Mouse (Mus musculus) thymus, postnatal 4 days (tissue): ENCODE results near the gene Pcbp3.

ENCODE experiments used
- DNase-seq: peaks from one replicate; pipeline ENCODE4 v3.0.0; 2021

Pcbp3 gene

DNA sequence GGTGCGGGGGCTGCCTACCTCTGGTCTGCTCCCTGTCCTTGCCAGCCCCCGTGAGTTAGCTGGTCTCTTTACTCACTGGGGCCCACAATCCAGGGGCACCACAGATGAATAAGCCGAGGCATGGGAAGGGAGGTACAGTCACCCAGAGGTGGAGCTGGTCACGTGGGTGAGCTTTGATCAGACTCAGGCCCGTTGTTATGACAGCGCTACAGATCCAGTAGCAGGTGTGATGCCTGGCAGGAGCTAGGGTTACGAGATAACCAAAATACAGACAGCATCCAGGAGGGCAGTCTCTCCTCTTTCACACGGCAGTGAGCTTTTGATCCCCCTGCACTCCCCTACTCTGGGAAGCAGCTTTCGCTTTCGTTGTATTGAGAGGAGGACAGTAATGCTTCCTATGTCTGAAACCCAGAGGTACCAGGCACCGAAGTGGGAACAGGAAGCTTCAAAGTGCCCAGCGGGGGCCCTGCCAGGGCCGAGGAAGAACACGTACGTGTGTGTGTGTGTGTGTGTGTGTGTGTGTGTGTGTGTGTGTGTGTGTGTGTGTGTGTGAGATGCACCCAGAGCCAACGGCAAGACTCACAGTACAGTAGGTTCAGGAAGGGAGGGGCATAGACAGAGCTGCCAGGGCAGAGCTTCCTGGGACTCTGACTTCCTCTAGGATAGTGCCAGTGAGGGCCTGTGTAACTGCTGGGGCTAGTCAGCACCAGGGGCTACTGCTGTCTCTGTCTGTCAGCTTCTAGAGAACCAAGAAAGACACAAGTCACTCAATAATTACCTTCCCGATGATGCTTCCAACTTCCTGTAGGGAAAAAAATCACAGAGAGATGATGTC lies 162.7 kb downstream of the Pcbp3 start:
- peak; percentile 55 for DNase-seq

DNA sequence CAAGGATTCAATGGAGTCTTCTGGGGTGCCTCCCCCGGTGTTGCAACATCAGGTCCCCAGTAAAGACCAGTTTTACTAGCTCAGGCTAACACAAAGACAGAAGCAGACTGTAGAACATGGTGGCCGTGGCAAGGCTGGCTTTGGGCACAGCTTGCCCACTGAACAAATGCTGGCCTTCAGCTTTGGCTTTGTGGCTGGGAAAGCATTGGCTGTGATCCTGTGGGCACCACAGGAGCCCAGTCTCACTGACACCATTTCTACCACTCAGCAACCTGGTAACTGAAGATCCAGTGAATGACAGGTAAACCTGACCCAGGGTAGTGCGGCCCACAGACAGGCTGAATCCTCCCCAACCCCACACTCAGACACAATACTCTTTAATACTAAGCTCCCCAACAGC lies 167.6 kb downstream of the Pcbp3 start:
- no peak for DNase-seq

DNA sequence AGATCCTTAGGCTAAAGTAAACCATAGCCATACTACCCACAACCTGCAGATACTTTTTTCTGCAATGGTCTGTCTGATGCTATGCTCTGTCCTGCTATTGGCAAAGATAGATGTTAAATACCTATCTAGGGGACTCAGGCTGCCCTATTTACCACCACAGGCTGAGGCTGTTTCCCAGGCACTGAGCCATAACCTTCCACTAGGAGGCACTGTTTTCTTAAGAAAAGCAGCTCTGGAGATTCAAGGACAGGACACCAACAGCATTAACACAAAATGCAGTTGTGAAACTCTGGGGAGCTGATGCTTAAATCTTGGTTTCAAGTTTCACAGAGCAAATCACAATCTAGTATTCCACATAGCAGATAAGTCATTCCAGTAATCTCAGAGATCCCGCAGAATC lies 170.2 kb downstream of the Pcbp3 start:
- DNase-seq: peak; percentile 55

DNA sequence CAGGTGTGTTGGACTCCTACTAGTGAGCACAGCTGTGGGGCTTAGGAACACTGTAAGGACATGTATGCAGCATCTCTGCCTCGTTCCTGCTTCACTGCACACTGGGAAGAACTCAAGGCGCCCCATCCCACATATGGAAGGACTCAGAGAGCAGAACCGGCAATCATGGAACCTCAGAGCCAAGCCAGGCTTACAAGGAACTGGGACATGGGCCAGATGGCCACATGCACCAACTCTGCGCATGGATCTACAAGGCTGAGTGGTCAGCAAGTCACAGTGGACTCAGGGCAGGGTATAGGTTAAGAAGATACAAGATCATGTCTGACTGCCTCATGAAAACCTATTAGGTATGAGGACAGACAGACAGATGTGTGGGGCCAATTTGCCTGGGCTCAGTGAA lies 171.8 kb downstream of the Pcbp3 start:
- no peak for DNase-seq

DNA sequence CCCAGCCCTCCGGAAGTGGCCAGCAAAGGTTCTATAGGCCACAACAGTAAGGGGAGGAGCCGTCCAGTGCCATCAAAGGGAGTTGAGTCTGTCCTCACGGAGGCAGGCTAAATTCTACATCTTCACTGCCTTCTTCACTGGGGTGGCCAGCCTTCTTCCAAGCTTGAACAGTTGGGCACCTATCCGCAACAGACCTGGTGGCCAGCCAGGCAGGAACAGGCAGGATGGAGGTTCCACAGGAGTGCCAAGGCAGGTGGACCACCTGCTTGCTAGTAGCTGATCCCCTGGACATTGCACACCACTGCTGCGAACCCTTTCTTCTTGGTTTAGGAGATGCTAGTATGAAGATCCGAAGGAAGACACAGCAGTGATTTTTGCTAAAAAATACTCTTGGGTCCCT lies 176.4 kb downstream of the Pcbp3 start:
- no peak for DNase-seq

DNA sequence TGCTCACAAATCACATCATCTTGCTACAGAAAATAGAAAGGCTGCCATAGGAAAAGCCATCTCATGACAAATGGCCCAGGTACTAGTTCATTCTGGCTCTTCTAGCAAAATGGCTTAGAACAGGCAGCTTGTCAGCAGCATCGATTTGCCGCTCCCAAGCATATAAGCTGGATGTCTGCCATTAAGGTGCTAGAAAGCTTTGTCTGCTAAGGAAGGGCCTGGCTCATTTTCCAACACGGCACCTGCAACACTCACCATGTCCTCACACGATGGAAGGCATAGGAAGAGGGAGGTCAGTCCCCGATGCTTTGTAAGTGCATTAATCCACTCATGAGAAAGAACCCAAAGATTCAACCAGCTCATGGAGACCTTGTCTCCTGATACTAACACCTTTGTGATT lies 182.5 kb downstream of the Pcbp3 start:
- DNase-seq: no peak

DNA sequence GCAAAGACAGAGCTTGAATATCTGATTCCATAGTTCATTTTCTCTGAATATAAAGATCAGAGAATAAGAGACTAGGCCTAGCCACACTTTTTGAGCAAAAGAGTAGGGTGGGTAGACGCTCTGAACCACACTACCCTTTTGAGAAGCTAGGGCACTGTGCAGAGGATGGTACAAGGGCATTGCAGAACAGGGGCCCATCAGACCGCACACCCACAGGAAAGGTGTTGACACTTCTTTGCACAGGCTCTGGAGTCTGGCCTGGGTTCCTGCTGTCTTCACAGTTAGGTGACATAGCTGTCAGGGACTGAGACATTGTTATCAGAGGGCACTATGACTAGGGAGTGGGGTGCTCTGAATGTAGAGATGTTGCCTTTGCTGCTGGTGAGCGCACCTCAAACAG lies 190.1 kb downstream of the Pcbp3 start:
- no peak for DNase-seq

DNA sequence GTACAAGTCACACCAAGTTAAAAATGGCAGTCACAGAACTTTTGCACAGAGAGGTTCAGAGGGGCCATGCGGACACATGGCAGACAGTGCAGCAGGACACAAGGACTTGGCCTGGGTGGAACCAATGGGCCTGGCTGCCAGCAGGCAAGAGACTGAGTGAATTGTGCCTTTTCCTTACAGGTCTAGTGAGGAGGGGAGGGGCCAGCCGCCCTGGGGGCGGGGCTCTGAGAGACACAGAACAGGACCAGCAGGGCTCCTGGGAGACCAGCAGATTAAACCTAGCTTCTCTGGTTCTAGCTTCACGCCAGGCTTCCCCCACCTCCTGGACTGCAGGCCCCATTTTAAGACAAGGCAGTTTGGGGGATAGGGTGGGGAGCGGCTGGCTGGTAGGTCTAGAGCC lies 190.6 kb downstream of the Pcbp3 start:
- DNase-seq: peak; percentile 22

DNA sequence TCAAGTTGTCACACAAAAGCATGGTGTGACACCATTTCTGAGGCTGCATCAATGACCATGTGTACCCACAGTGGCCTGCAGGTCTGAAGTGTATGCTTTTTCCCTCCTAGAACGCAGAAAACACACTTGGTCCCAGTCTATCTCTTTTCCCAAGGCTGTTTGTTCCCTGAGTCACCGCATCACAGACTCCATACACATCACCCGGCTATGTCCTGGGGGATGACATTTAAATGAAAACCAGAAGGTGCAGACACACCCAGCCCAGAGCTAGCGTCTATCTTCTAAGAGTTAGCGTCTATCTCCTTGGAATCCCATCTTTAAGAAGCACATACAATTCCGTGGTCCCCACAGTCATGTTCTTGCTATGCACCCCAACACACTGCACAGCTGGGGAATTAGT lies 192.1 kb downstream of the Pcbp3 start:
- DNase-seq: no peak

DNA sequence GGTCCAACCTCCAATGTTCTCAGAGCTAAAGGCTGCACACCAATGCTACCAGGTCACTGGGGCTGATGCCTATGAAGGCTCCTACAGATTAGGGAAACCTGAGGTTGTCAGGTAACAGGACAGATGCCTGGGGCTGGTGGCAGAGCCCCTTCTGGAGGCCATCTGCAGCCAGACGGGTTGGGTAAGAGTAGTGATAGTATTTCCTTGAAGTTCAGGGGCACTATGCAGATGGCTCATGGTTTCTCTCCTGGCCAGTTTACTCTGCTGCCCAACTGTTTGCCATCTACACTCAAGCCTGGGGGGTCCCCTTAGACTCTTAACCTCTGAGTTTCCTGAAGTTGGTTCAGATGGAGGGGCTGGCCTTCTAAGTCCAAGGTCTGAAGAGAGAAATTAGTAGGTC lies 195.5 kb downstream of the Pcbp3 start:
- peak; percentile 2 for DNase-seq

DNA sequence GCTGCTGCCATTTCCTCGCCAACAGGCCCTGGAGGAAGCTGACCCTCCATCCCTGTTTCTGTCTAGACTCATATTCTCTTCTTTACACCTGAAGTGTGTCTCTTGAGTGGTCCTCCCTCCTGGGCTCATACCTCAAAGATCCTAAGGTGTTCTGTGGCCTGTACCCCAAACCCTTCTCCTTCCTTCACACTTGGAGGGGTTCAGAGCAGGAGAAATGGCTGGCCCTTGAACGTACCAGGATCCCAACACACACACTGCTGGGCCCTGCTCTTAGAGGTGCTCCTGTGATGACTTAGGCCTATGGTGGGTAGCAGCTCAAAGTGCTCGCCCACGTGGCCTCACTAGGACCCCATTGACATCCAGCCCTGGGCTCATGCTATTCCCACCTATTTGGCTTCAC lies 196.8 kb downstream of the Pcbp3 start:
- peak; percentile 3 for DNase-seq

DNA sequence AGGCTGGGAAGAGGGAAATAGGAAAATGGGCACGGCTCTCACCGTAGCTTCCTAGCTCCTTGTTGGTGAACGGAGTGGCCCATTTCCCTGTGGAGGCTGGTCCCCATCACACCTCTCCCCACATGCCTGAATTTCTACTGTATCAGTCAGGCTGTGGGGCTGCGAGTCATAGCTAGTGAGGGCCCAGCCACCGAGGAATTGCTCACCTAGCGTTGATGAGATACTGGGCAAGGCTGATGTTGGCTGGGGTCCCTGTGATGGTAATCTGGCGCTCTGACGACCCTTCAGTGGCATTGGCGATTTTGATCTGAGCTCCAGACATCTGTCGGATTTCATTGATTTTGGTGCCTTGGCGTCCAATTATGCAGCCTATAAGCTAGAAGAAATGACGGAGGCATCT lies 198.7 kb downstream of the Pcbp3 start:
- DNase-seq: no peak

DNA sequence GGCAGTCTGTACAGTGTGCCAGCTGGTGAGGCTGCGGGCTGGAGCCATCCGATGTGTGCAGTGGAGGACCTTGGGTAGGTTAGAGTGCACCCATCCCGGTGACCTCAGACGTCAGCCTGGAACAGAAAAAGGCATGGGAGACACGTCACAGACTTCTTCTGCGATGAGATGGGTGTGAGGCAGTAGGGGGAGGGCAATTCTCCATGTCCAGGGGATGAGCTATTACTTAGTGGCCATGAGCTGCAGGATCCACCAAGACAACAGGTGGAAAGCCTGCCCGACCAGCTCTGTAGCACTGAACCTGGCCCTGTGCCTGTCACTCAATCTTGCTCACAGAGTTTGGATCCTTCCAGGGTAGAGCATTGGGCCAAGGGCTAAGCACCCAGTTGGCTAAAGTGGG lies 199.3 kb downstream of the Pcbp3 start:
- DNase-seq: no peak

DNA sequence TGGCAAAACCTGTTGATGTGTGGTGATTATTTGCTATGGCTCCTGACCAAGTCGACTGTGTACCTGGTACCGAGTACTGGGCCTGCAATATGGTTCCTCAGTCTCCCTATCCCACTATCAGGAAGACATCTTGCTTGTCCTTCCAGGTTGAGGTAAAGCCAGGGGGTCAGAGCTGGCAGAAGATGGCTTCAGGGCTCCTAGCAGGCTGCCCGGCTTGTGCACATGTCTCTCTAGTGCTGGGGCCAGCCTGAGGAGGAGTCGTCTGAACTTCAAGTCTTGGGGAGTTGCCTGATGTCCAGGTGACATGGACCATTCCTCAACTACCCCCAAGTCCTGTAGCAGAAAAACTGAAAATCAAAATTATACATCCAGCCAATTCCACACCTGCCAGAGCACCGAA lies 201.8 kb downstream of the Pcbp3 start:
- no peak for DNase-seq

DNA sequence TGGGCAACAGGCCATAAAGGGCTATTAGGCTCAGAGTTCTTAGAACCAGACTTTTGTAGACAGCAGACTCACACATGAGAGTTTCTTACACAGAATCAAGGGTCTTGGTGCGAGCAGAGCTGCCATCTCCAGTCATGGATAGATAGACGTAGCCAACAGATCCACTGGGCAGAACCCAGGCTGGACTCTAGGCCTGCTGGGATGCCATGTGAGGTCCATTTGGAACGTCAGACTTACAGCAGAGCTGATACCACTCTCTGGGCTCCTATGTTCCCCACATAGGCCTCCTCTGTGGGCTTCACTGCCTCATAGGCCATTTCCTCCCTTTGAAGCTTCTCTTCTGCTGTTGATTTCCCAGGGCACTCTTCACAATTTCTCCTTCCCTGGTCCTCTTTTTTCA lies 208.0 kb downstream of the Pcbp3 start:
- no peak for DNase-seq

DNA sequence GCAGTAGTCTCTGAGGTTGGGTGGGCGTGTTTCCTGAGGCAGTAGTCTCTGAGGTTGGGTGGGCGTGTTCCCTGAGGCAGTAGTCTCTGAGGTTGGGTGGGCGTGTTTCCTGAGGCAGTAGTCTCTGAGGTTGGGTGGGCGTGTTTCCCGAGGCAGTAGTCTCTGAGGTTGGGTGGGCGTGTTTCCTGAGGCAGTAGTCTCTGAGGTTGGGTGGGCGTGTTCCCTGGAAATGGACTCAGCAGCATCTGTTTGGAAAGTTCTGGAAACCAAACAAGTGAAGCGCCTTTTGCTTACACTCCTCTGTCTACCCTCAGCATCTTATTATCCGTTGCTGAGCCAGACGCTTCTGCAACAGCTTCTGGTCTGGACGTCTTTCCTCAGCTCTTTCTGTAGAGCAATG lies 217.4 kb downstream of the Pcbp3 start:
- peak; percentile 12 for DNase-seq

DNA sequence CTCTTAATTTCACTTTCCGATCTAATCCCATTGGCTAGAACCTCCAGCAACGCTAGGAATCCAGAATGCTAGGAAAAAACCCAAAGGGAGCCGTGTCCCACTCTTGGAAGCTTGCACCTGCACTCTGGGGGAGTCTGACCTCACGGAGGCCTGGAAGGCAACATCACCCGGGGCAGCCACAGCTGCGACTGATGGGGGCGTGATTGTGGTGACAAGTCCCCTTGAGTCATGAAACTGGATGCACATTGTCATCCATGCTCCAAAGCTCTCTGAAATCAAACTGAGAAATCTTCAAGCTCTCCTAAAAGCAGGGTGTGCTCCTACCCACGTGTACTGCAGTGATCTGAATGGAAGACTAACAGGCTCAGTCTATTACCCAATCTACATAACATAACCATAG lies 224.9 kb downstream of the Pcbp3 start:
- peak; percentile 4 for DNase-seq

DNA sequence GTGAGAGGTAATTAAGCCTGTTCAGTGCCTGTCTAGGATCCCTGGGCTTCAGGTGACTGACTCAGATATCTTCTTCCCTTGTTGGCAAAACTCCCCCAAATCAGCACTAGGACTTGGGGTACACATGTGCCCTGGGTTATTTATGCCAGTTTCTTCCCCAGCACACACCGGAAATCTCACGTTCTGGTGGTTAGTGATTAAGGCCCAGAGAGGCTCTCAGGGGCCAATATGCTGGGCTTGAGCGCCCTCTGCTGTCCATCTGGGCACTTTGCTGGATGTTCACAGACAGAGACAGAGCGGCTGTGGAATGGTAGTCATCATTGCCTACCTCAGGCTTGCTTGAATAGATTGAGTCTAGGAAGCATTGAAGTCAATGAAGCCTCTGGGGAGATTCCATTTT lies 226.7 kb downstream of the Pcbp3 start:
- DNase-seq: peak; percentile 86

DNA sequence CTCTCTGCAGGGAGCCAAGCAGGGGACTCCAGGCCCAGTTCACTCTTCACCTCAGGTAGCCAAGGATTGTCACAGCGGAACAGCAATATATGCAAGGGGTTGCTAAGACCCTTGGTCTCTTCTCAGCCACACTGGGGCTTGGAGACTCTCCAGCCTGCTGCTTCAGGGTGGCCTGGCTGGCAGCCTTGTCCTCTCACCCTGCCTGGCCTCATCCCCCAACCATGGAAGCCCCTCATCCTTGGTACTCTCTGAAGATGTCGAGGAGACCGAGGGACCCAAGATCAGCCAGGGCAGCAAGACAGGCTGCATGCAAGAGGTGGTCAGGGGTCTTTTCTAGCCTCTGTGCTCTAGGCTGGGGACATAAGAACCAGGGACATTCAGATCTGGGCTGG lies 228.0 kb downstream of the Pcbp3 start:
- no peak for DNase-seq

DNA sequence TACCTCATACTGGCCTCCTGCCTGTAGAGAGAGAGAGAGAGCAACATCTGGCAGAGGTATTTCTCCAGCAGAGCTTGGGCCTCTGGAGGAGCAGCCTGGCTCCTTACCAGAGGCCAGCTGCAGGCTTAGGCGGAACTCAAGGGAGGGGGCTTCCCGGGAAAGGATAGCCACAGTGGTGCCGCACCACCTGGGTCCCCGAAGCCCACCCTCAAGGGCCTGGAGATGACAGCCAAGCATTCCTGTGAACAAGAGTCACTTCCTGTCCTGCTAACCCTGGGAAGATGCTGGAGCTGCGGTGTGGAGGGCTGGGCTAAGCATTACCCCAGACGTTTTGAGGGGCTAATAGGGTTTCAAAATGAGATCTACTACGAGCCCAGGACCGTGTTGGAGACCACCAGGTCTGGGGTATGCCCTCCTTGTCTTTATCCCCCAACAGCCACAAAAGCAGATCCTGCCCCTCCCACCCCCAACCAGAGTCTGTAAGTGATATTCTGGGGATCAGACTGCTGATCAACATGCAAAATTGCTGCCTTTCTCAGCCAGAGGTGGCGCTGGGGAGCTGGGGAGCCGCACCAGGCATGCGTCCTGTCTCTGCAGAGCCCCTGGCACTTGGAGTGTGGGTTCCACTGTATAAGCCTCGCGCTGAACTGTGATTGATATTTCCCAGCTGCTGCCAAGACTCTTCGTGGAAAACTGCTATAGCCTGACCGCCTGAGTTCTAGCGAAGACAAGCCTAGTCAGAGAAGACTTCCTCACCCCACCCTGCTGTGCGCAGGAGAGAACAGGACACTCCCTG lies 228.6 kb downstream of the Pcbp3 start:
- peak; percentile 84 for DNase-seq

DNA sequence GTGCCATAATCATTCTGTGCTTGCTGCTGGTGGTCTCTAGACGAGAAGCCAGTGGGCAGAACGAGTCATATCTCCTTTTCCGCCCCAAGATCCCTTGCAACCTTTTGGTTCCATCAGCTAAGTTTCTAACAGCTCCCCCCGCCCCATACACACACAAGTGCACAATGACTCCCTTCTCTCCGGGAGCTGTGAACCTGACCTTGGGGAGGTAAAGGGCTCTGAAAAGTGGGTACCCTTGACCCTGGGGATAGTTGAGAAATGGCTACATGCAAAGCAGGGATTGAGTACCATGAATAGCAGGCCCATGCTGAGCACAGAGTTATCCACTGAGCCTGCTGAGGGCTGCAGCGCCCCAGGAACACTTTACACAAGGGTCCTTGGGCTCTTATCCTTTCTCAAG lies 229.3 kb downstream of the Pcbp3 start:
- peak; percentile 0 for DNase-seq

DNA sequence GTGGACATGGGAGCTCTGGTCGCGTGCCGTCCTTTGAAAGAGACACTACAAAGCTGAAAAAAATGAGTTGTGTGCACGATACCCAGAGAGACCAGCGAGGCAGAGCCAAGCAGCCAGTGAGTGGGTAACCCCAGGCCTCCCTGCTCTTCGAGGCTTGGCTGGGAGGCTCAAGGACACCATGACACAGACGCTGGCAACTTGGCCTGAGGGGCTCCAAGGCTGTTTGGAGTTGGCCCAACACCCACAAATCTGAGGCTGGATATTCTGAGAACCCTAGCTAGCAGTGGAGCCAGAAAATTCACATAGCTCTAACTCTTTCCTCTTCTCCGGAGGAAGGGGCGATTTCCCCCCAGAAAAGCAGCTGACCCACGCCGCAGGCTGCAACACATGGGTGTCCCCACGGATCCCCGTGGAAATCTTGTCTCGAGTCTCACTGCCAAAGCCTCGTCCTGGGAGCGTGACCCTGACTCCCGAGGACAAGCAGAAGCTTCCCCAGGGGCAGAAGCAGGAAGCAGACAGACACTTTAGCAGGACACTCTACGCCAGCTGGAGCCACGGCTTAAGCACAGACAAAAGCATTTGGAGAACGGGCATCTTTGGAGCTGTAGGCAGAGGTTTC lies 230.0 kb downstream of the Pcbp3 start:
- peak; percentile 6 for DNase-seq

DNA sequence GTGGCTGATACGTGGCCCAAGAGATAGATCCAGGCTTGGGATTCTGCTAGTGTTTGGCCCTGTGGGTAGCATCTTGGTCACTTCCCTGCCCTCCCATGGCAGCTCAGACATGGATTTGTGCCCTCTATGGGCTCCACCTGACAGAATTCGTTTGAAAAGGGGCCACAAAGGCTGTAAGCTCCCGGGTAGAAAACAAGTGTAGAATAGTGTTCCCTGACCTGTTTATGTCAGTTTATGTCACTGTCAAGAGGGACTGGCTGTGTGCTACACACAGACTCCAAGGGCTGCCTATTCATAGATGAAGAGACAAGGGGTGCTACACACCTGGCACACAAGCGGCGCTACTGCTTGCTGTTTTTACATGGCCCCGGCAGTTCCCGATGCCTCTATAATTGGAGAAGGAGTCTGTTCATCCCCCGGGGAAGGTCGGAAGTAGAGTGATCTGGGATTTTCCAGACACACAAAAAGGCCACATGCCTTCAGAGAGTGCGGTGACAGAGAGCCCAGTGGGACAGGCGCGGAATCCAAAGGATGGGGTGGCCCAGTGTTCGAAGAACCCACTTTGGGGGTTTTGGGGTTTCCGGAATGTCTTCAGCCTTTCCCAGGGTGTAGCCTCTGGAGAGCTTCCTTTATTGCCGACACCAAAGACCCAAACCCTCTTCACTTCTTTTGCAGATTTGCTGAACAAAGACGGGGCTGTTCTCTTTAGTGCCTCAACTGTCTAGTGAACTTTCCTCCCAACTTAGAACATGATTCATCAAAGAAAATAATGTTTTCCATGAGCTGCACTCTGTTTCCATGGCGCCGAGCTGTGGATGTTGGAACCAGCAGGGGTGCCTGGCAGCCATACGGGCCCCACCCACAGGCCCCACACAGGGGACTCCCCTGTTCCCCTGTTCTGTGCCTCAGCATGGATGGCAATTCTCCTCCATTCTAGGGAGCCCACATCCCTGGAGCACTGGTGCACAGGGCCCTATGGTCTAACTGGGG lies 231.8 kb downstream of the Pcbp3 start:
- peak; percentile 1 for DNase-seq
